Mouse (Mus musculus): ENCODE results near the gene Tcap.

DNA sequence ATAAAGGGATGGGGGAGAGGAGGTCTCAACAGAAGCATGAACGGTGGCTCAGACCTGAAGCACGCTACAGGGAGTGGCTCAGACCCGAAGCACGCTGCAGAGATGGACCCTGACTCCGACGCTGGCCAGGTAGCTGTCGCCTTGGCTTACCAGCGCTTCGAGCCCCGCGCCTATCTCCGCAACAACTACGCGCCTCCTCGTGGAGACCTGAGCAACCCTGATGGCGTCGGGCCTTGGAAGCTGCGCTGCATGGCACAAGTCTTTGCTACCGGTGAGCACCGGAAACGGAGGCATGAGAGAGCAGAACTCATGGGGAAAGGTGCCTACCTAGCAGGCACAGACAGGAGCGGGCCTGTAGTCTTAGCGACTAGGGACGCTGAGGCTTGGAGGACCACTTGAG, 3.0 kb downstream of the Tcap start:
- TF ChIP-seq EP300 (IDR thresholded peaks at IDR 0.05; ENCODE audit: insufficient read depth, low read depth, low read length) (0 out of 2 replicates have a peak, but pooled peaks have one; percentile 4), CTCF (IDR thresholded peaks at IDR 0.05) (no peak), POLR2A (IDR thresholded peaks at IDR 0.05; ENCODE audit: insufficient read depth, low read depth, low read length) (peak; percentile 50; the same call in 1 of the 2 replicates)

Data from heart, adult 2 months (tissue).